In the genomic region with DNA sequence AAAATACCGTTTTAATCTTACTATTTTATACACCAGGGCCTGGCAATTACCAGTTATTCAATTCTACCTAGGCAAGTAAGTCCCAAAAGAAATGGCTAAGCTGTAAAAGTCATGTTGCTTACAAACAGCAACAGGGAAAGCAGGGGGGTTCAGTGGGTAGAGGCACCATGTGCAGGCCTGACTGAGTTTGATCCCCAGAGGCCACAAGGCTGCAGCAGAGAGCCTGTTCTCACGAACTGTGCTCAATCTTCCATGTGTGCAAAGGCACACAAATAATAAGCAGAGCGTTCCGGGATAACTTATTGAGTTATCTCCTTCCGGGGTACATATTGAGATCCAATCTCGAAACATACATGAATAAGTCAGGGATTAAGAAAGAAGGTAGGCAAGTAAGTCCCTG, we compare ENCODE assay signal across 22 mouse cellular contexts. TPM values are rescaled to one million over a fixed set of nuclear protein-coding genes. Genes with fewer than 3 reads are reported as not detected.
DNase-seq lines count a peak whose midpoint lies in the region; ATAC-seq and TF ChIP-seq lines count a peak whose summit lies in the region.
"Had no signal": no experiment of that assay in that cellular context is flagged by ENCODE, and none has a peak within 500 bp of the region (broad histone marks: within the 10 kb centered on the region; RNA-seq: fewer than 3 reads in every experiment).

No protein-coding gene starts in this region.

- H3K27ac ChIP-seq in kidney, adult 2 months (ENCODE audit: insufficient read depth, low read depth, low read length): no peak overlapping the region
- H3K27ac ChIP-seq: embryonic facial prominence, embryonic 15.5 days; forebrain, embryonic 10.5 days; heart, embryonic 15.5 days; hindbrain, embryonic 10.5 days; lung, embryonic 15.5 days; midbrain, embryonic 15.5 days had no signal

- ATAC-seq in megakaryocyte progenitor cell, adult 5-6 weeks (replicated peaks; ENCODE audit: poor library complexity): 0 out of 2 replicates have a peak, but pooled peaks have one; percentile 42
- ATAC-seq: inflammation-experienced regulatory T-cells, adult 6 months; midbrain, embryonic 15.5 days had no signal

- no peak for DNase-seq in kidney, adult 2 months
- no peak for DNase-seq in kidney, adult 18-20 months
- DNase-seq in retina, embryonic 14.5 days (ENCODE audit: low spot score): peak; percentile 1
- DNase-seq in retina, postnatal 1 day: no peak
- no peak for DNase-seq in cerebellum, postnatal 14 days
- no peak for DNase-seq in layer of hippocampus, postnatal 14 days (ENCODE audit: low spot score in 2 of 2)
- DNase-seq: adrenal gland, postnatal 25 days; cerebellum, adult 9-10 months; embryo, embryonic 11 days; gastrocnemius, postnatal 10 days; heart, adult 18-20 months; kidney, postnatal 10 days; layer of hippocampus, adult 9-11 months; spleen, adult 18-20 months had no signal

- H3K36me3 ChIP-seq in kidney, adult 2 months (ENCODE audit: control insufficient read depth, insufficient read depth, low read length): no peaks in the 10 kb centered on the region
- H3K36me3 ChIP-seq: embryonic facial prominence, embryonic 15.5 days; forebrain, embryonic 10.5 days; heart, embryonic 15.5 days; hindbrain, embryonic 10.5 days; lung, embryonic 15.5 days; midbrain, embryonic 15.5 days had no signal

- TF ChIP-seq POLR2A in kidney, adult 2 months (IDR thresholded peaks at IDR 0.05; ENCODE audit: low read depth, low read length): no peak

- H3K27me3 ChIP-seq in kidney, adult 2 months (replicated peaks; ENCODE audit: control insufficient read depth, insufficient read depth, low read length): no peaks in the 10 kb centered on the region
- H3K27me3 ChIP-seq: embryonic facial prominence, embryonic 15.5 days; heart, embryonic 15.5 days; lung, embryonic 15.5 days; midbrain, embryonic 15.5 days had no signal

- H3K4me1 ChIP-seq in kidney, adult 2 months (ENCODE audit: control insufficient read depth, insufficient read depth, low read length): no peaks in the 10 kb centered on the region; the same call in 1 of the 2 replicates
- H3K4me1 ChIP-seq: embryonic facial prominence, embryonic 15.5 days; forebrain, embryonic 10.5 days; heart, embryonic 15.5 days; hindbrain, embryonic 10.5 days; lung, embryonic 15.5 days; midbrain, embryonic 15.5 days had no signal

- 85% methylated on average over 6 of the region's 6 CpGs for WGBS in kidney, adult 2 months

- no peak overlapping the region for H3K4me3 ChIP-seq in kidney, adult 2 months (ENCODE audit: insufficient read depth, low read depth, low read length)
- H3K4me3 ChIP-seq: embryonic facial prominence, embryonic 15.5 days; forebrain, embryonic 10.5 days; heart, embryonic 15.5 days; hindbrain, embryonic 10.5 days; lung, embryonic 15.5 days; midbrain, embryonic 15.5 days had no signal

- TF ChIP-seq CTCF in kidney, adult 2 months (conservative IDR thresholded peaks at IDR 0.05; ENCODE audit: insufficient read depth, insufficient read length, low read depth, low read length): peak; percentile 26

RNA-seq across cellular contexts. Expression of a gene that starts 12.3 kb away (rescaled TPM):
- 6.2 and 7.8 TPM in 2 replicates for polyA plus RNA-seq in kidney, adult 2 months (2012; rRNA removed)
- total RNA-seq in megakaryocyte progenitor cell, adult 5-6 weeks (2015): 34.5 TPM in 2 replicates
- 27.2 and 29.8 TPM in 2 replicates for total RNA-seq in megakaryocyte progenitor cell, adult 5-6 weeks (2017)
- total RNA-seq in layer of hippocampus, postnatal 14 days (2021): 10 to 100 TPM; 67.5 to 72.3 TPM
